Mouse (Mus musculus) G1E (cell line): ENCODE measurements around the gene Scn3b. TPM values are rescaled to one million over a fixed set of nuclear protein-coding genes. Genes with fewer than 3 reads are reported as not detected.

ENCODE experiments used
- ATAC-seq: 2 replicates; pipeline ENCODE4 v1.8.0; 2016; ENCODE audit warnings: mild to moderate bottlenecking; ENCODE audit not compliant: insufficient number of reproducible peaks, poor library complexity, low FRiP score, severe bottlenecking; ENCODE audit errors: extremely low read depth
- DNase-seq: peaks from one replicate; pipeline ENCODE4 v3.0.0; 2012; ENCODE audit warnings: low spot score
- H3K27me3 ChIP-seq: 2 replicates; pipeline ENCODE4 v1.6.1; 2012; ENCODE audit warnings: mild to moderate bottlenecking, low read length, inconsistent platforms; ENCODE audit not compliant: insufficient read depth
- H3K36me3 ChIP-seq: replicated peaks from 2 replicates; pipeline ENCODE3; 2012; ENCODE audit warnings: mild to moderate bottlenecking, inconsistent platforms
- H3K4me1 ChIP-seq: 2 replicates; pipeline ENCODE4 v1.6.1; 2012; ENCODE audit warnings: low read depth, low read length, inconsistent platforms, mixed read lengths; ENCODE audit not compliant: insufficient read depth
- H3K4me3 ChIP-seq: 2 replicates; pipeline ENCODE4 v1.5.1; 2012; ENCODE audit warnings: low read depth, mild to moderate bottlenecking, inconsistent platforms, low read length, moderate library complexity, mixed read lengths
- H3K9me3 ChIP-seq: replicated peaks from 2 replicates; pipeline ENCODE4 v1.6.1; 2012; ENCODE audit warnings: inconsistent platforms
- CTCF ChIP-seq: IDR thresholded peaks from 2 replicates; pipeline ENCODE4 v1.5.1; 2012; ENCODE audit warnings: low read depth, low read length, inconsistent platforms, mixed read lengths
- GATA1 ChIP-seq: IDR thresholded peaks from 2 replicates; pipeline ENCODE4 v1.6.1; 2012; ENCODE audit warnings: borderline replicate concordance, low read length, inconsistent platforms, mixed read lengths
- GATA2 ChIP-seq: IDR thresholded peaks from 2 replicates; pipeline ENCODE4 v1.6.1; 2012; ENCODE audit warnings: low read depth, low read length, inconsistent platforms, borderline replicate concordance
- POLR2AphosphoS5 ChIP-seq: IDR thresholded peaks from 2 replicates; pipeline ENCODE4 v1.6.1; 2012; ENCODE audit warnings: low read depth, low read length, inconsistent platforms; ENCODE audit not compliant: insufficient replicate concordance
- TAL1 ChIP-seq: conservative IDR thresholded peaks from 2 replicates; pipeline ENCODE4 v1.6.1; 2012; ENCODE audit warnings: low read depth, low read length, inconsistent platforms, mixed read lengths
- polyA plus RNA-seq: library from polyadenylated mRNA; stranded (reverse); fragments of >175 nt; gene quantifications from 2 replicates; pipeline ENCODE4 v1.2.3, GENCODE M21; 2012
- total RNA-seq, 2 experiments: library from RNA; stranded (forward) in 1 of 2; stranded (reverse) in 1 of 2; fragments of 200-1000 nt in 1 of 2; fragments of >200 nt in 1 of 2; fragmentation: Nextera tagmentation in 1 of 2; gene quantifications; 2 replicates each; pipeline ENCODE4 v1.2.3; 2014 to 2017

Scn3b gene
- total and polyA plus RNA-seq, 3 experiments: 0.05 TPM; not detected in 2

DNA sequence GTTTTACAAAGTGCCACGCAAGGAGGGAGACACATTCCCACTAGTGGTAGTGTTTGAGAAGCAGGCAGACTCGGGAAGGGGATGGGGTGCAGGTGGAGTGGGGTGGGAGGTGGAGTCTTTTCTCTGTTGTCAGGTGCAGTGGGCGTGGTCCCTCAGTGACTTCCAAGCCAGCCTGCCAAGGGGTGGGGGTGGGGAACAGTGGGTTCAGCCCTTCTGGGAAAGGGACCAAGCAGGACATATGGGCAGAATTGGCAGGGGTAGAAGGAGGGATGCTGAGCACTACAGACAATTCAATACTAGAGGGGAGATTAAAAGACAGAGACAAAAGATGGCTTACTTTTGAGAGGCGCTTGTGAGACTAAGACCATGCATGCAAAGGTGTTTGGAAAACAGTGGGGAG, 63.3 kb downstream of the Scn3b start:
- Histone ChIP-seq H3K36me3 (no peaks in the 10 kb centered on the region), H3K9me3 (peaks cover 44% of the 10 kb centered on the region), H3K27me3 (no peaks in the 10 kb centered on the region), H3K4me1 (no peaks in the 10 kb centered on the region), H3K4me3 (no peak overlapping the region)
- DNase-seq: no peak
- no peak for ATAC-seq
- TF ChIP-seq GATA2 (no peak), CTCF (no peak), GATA1 (no peak), TAL1 (no peak), POLR2AphosphoS5 (no peak)

GRCm38 (mm10) chr9:40332731-40333648, 64.0 kb downstream of the Scn3b start:
- no peaks in the 10 kb centered on the region for H3K36me3 ChIP-seq
- DNase-seq (no peak), ATAC-seq (no peak)
- TF ChIP-seq GATA2 (no peak), CTCF (no peak), POLR2AphosphoS5 (no peak), TAL1 (no peak), GATA1 (no peak)
- no peak overlapping the region for H3K4me3 ChIP-seq
- peaks cover 41% of the 10 kb centered on the region for H3K9me3 ChIP-seq
- no peaks in the 10 kb centered on the region for H3K4me1 ChIP-seq
- no peaks in the 10 kb centered on the region for H3K27me3 ChIP-seq

GRCm38 (mm10) chr9:40333649-40334396, 64.8 kb downstream of the Scn3b start:
- ATAC-seq (no peak), DNase-seq (no peak)
- Histone ChIP-seq H3K36me3 (no peaks in the 10 kb centered on the region), H3K4me1 (no peaks in the 10 kb centered on the region), H3K27me3 (no peaks in the 10 kb centered on the region), H3K9me3 (peaks cover 40% of the 10 kb centered on the region), H3K4me3 (no peak overlapping the region)
- TF ChIP-seq GATA2 (no peak), CTCF (peak; percentile 66)

GRCm38 (mm10) chr9:40334617-40335016, 65.6 kb downstream of the Scn3b start:
- Histone ChIP-seq H3K36me3 (no peaks in the 10 kb centered on the region), H3K4me3 (no peak overlapping the region), H3K9me3 (peaks cover 36% of the 10 kb centered on the region), H3K27me3 (no peaks in the 10 kb centered on the region), H3K4me1 (no peaks in the 10 kb centered on the region)
- TF ChIP-seq GATA2 (no peak), CTCF (no peak), POLR2AphosphoS5 (no peak), TAL1 (no peak), GATA1 (no peak)
- no peak for ATAC-seq
- no peak for DNase-seq

- peaks cover 21% of the 10 kb centered on the region for H3K9me3 ChIP-seq
- DNase-seq (no peak), ATAC-seq (no peak)
- no peaks in the 10 kb centered on the region for H3K27me3 ChIP-seq
- H3K4me3 ChIP-seq: no peak overlapping the region
- no peaks in the 10 kb centered on the region for H3K36me3 ChIP-seq
- TF ChIP-seq GATA2 (no peak), TAL1 (no peak), GATA1 (no peak), POLR2AphosphoS5 (no peak), CTCF (no peak)
- H3K4me1 ChIP-seq: no peaks in the 10 kb centered on the region
Observed at GRCm38 (mm10) chr9:40336701-40337100, 67.7 kb downstream of the Scn3b start.

DNA sequence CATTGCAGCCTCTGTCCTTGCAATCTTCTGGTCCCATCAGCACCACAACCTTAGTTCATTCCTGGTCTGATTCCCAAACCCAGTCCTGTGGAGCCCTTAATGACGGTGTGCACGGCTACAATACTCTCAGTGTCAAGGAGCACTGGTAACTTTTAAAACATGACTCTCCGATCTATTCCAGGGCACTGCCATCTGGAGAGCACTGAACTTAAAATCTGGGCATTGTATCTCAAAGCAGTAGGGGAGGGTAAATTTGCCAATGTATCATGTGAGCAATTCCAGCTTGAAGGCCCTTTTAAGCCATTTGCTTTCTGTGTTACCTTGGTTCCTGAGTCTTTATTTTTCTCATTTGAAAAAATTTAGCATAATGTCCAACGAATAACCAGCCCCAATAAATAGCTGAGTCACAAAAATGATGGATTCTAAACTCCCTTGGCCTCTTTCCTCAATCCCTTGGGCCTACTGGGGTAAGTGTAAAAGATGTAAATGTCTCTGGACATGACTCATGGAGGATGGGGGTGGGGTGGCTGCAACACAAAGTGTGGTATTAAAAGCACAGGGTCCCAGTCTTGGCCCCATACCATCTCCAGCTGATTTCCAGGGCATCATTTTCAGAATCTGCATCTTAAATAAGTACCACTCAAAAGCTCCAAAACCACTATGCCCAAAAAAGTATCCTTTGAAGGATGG, 68.3 kb downstream of the Scn3b start:
- no peak for ATAC-seq
- no peak for DNase-seq
- H3K4me1 ChIP-seq: no peaks in the 10 kb centered on the region
- H3K36me3 ChIP-seq: no peaks in the 10 kb centered on the region
- H3K4me3 ChIP-seq: no peak overlapping the region
- peaks cover 16% of the 10 kb centered on the region for H3K9me3 ChIP-seq
- H3K27me3 ChIP-seq: no peaks in the 10 kb centered on the region
- TF ChIP-seq GATA1 (no peak), TAL1 (no peak), CTCF (no peak), GATA2 (no peak), POLR2AphosphoS5 (no peak)
